Mouse (Mus musculus) inflammation-experienced regulatory T-cells, adult 16 weeks (primary cell): ENCODE data around the gene Gm20903. TPM values are rescaled to one million over a fixed set of nuclear protein-coding genes. Genes with fewer than 3 reads are reported as not detected.

ENCODE experiments used
- polyA plus RNA-seq: library from polyadenylated mRNA; unstranded; fragments of 100-300 nt; shearing (Covaris generic); gene quantifications from one replicate; pipeline ENCODE4 v1.2.1, GENCODE M21; 2017

The Gm20903 gene
- polyA plus RNA-seq: not detected

GRCm38 (mm10) chrY:73669015-73669414 lies at the start of gene Gm20903:
TSS of gene Gm20903 (plus strand) at chrY:73669315.

